Mouse (Mus musculus) liver, postnatal 0 days (tissue): ENCODE measurements around the gene Abcb4.

ENCODE experiments used
- CTCF ChIP-seq: sonication (generic); IDR thresholded peaks from 2 replicates; pipeline ENCODE4 v1.5.1; 2016; ENCODE audit warnings: antibody characterized with exemption, low read depth
- EP300 ChIP-seq: IDR thresholded peaks from 2 replicates; pipeline ENCODE4 v1.6.1; 2016; ENCODE audit warnings: antibody characterized with exemption, low read depth, mild to moderate bottlenecking

- no peak for TF ChIP-seq CTCF
- no peak for TF ChIP-seq EP300
Observed at GRCm38 (mm10) chr5:8997513-8997895, 104.0 kb downstream of the Abcb4 start.
